Mouse (Mus musculus) liver, adult 2 months (tissue): ENCODE measurements around the gene Hist2h2be. TPM values are rescaled to one million over a fixed set of nuclear protein-coding genes. Genes with fewer than 3 reads are reported as not detected.

Source experiments
- DNase-seq: peaks from one replicate; pipeline ENCODE4 v3.0.0-alpha.2; 2011; ENCODE audit warnings: low read depth, low spot score; ENCODE audit errors: extremely low read depth
- H3K27ac ChIP-seq: fragments of 200-500 bp; replicated peaks from 2 replicates; pipeline ENCODE4 v1.5.1; 2012; ENCODE audit warnings: low read depth, mild to moderate bottlenecking, control low read depth, inconsistent platforms, low read length; ENCODE audit not compliant: insufficient read depth
- H3K27me3 ChIP-seq: fragments of 200-500 bp; 2 replicates; pipeline ENCODE4 v1.6.1; 2012; ENCODE audit warnings: mild to moderate bottlenecking, moderate library complexity, low read length, inconsistent platforms; ENCODE audit not compliant: control insufficient read depth, insufficient read depth
- H3K36me3 ChIP-seq: fragments of 200-500 bp; 2 replicates; pipeline ENCODE4 v1.6.1; 2012; ENCODE audit warnings: low read length, inconsistent platforms; ENCODE audit not compliant: control insufficient read depth, insufficient read depth
- H3K4me1 ChIP-seq: fragments of 200-500 bp; 2 replicates; pipeline ENCODE4 v1.6.1; 2011; ENCODE audit warnings: low read length; ENCODE audit not compliant: control insufficient read depth, insufficient read depth
- H3K4me3 ChIP-seq: fragments of 200-500 bp; 2 replicates; pipeline ENCODE4 v1.5.1; 2011; ENCODE audit warnings: low read depth, mild to moderate bottlenecking, control low read depth, low read length, moderate library complexity; ENCODE audit not compliant: insufficient read depth
- H3K79me2 ChIP-seq: fragments of 200-500 bp; 2 replicates; pipeline ENCODE4 v1.6.1; 2012; ENCODE audit warnings: inconsistent platforms, mild to moderate bottlenecking, low read length, moderate library complexity; ENCODE audit not compliant: control insufficient read depth, insufficient read depth
- H3K9ac ChIP-seq: fragments of 200-500 bp; 2 replicates; pipeline ENCODE4 v1.6.1; 2012; ENCODE audit warnings: low read depth, mild to moderate bottlenecking, control low read depth, inconsistent platforms, low read length
- CTCF ChIP-seq: fragments of 200-500 bp; IDR thresholded peaks from 2 replicates; pipeline ENCODE4 v1.5.1; 2011; ENCODE audit warnings: low read depth, low read length, control low read depth
- POLR2A ChIP-seq: fragments of 200-500 bp; IDR thresholded peaks from 2 replicates; pipeline ENCODE4 v1.6.1; 2011; ENCODE audit warnings: low read length, control low read depth; ENCODE audit not compliant: insufficient read depth; ENCODE audit errors: extremely low read depth
- WGBS: fragments of 180-500 bp; shearing (Covaris S2); methylation state at CpG from one replicate; pipeline ENCODE4 v1.1.7; 2018; 5-methylcytosine and 5-hydroxymethylcytosine counted together
- polyA plus RNA-seq: library from polyadenylated mRNA; depleted of rRNA; stranded (reverse); fragments of >200 nt; gene quantifications from 2 replicates; pipeline ENCODE4 v1.2.3, GENCODE M21; 2012
- total RNA-seq: library from RNA; depleted of rRNA; stranded (reverse); fragments of >200 nt; gene quantifications from 2 replicates; pipeline ENCODE4 v1.2.3, GENCODE M21; 2014

The Hist2h2be gene
- total and polyA plus RNA-seq, 2 experiments: 1.4 to 2.9 TPM

DNA sequence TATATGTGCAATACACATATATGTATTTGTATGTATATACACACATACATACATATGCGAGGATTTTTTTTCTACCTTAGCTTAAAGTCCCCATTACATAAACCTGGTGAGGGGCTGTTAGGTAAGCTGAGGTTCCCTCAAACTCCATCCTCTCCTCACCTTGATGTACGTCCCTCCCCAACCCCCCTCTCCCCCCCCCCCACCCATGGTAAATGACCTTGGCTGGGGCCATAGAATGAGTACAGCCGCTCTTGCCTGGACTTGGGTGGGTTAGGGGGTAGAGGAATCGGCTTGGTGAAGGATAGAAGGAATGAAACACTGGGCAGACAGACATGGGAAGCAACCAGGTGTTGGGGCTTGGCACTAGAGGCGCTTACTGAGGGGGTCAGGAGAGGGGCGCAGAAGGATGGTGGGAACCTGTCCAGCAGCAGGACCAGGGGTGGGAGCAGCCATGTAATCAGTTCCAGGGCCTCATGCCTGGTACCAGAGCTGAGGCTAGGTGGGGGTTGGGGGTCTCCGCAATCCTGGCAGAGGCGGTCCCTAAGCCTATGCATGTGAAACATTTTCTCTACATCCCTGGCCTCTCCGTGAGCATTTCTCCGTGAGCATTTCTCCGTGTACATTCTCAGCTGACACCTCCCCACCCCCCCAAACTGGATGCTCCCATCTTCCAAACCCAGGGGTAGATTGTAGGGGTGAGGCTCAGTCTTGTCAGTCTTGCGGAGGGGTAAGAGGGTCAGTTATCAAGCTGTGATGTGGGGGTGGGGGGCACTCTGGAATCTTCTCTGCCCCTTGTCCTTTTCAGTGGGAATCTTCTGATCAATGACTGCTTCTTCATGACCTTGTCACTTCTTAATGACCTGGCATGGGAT, 39.2 kb upstream of the Hist2h2be start:
- Histone ChIP-seq H3K4me1 (no peaks in the 10 kb centered on the region), H3K36me3 (peaks cover 10% of the 10 kb centered on the region), H3K27me3 (no peaks in the 10 kb centered on the region), H3K27ac (no peak overlapping the region), H3K9ac (no peak overlapping the region), H3K79me2 (no peaks in the 10 kb centered on the region), H3K4me3 (no peak overlapping the region)
- 53% methylated on average over 12 of the region's 12 CpGs for WGBS
- TF ChIP-seq POLR2A (no peak), CTCF (no peak)
- DNase-seq: no peak

GRCm38 (mm10) chr3:96182382-96182776, 38.5 kb upstream of the Hist2h2be start:
- no peak for TF ChIP-seq CTCF
- TF ChIP-seq POLR2A: no peak
- 63% methylated on average over 4 of the region's 4 CpGs for WGBS
- H3K4me1 ChIP-seq: no peaks in the 10 kb centered on the region
- H3K27ac ChIP-seq: no peak overlapping the region
- no peaks in the 10 kb centered on the region for H3K79me2 ChIP-seq
- no peak overlapping the region for H3K9ac ChIP-seq
- no peak overlapping the region for H3K4me3 ChIP-seq
- H3K36me3 ChIP-seq: peaks cover 8% of the 10 kb centered on the region
- no peak for DNase-seq
- no peaks in the 10 kb centered on the region for H3K27me3 ChIP-seq

- H3K4me1 ChIP-seq: peaks cover 2% of the 10 kb centered on the region; the same call in 1 of the 2 replicates
- WGBS: 71% methylated on average over 12 of the region's 12 CpGs
- no peak for DNase-seq
- no peak overlapping the region for H3K4me3 ChIP-seq
- H3K27ac ChIP-seq: no peak overlapping the region
- TF ChIP-seq CTCF (no peak), POLR2A (no peak)
- no peaks in the 10 kb centered on the region for H3K27me3 ChIP-seq
- H3K36me3 ChIP-seq: no peaks in the 10 kb centered on the region
- H3K79me2 ChIP-seq: no peaks in the 10 kb centered on the region
- no peak overlapping the region for H3K9ac ChIP-seq
Measured at GRCm38 (mm10) chr3:96192977-96193376, 27.9 kb upstream of the Hist2h2be start.

GRCm38 (mm10) chr3:96194966-96195365, 26.0 kb upstream of the Hist2h2be start:
- no peaks in the 10 kb centered on the region for H3K79me2 ChIP-seq
- TF ChIP-seq POLR2A (no peak), CTCF (no peak)
- no peak overlapping the region for H3K27ac ChIP-seq
- WGBS: 82% methylated on average over 10 of the region's 10 CpGs
- no peaks in the 10 kb centered on the region for H3K36me3 ChIP-seq
- DNase-seq: no peak
- H3K27me3 ChIP-seq: no peaks in the 10 kb centered on the region
- no peak overlapping the region for H3K9ac ChIP-seq
- peaks cover 4% of the 10 kb centered on the region; the same call in 1 of the 2 replicates for H3K4me1 ChIP-seq
- H3K4me3 ChIP-seq: no peak overlapping the region

DNA sequence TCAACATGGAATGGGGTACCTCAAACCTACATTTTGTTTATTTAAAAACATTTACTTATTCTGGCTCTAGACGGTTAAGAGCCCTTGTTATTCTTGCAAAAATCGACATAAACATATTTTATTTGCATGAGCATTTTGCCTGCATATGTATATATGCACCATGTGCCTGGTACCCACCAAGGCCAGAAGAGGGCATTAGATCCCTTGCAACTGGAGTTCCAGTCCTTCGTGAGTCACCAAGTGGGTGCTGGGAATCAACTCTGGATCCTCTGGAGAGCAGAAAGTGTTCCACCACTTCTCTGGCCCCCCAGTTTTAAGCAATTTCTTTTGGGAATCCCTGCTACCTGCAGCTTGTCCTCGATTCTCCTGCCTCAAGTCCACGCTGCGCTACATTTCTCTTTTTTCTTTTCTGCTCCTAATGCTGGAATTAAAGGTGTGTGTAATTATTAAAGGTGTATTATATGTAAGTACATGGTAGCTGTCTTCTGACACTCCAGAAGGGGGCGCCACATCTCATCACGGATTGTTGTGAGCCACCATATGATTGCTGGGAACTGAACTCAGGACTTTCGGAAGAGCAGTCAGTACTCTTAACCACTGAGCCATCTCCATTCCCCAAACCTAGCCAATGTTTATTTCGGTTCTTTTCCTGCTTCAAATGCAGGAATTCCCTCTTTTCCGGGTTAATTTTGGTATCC, 25.2 kb upstream of the Hist2h2be start:
- Histone ChIP-seq H3K9ac (no peak overlapping the region), H3K27ac (no peak overlapping the region), H3K36me3 (no peaks in the 10 kb centered on the region), H3K79me2 (no peaks in the 10 kb centered on the region), H3K4me3 (no peak overlapping the region), H3K4me1 (peaks cover 4% of the 10 kb centered on the region; the same call in 1 of the 2 replicates), H3K27me3 (no peaks in the 10 kb centered on the region)
- no peak for DNase-seq
- no peak for TF ChIP-seq CTCF
- TF ChIP-seq POLR2A: no peak
- WGBS: 93% methylated on average over 11 of the region's 11 CpGs
